Mouse (Mus musculus): ENCODE measurements around the gene Rbm20.

DNA sequence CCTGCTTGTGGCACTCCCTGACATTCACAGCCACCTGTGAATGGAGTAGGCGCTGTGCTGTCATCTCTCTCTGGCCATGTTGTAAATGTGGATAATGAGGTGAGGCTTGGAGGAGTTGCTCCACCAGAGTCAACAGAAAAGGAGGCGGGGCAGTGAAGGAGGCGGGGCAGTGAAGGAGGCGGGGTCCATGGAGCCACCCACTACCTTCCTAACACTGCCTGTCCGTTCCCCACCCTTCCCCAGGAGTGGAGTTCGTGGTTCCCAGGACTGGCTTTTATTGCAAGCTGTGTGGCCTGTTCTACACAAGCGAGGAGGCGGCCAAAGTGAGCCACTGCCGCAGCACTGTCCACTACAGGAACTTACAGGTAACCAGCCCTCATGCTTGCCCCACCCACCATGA lies 182.0 kb downstream of the Rbm20 start:
- TF ChIP-seq CTCF (IDR thresholded peaks at IDR 0.05; ENCODE audit: borderline replicate concordance, insufficient read depth, low read depth, low read length) (no peak), POLR2A (IDR thresholded peaks at IDR 0.05; ENCODE audit: borderline replicate concordance, insufficient read depth, low read length) (no peak)
